ENCODE assay signal across 8 mouse cellular contexts in the genomic region with DNA sequence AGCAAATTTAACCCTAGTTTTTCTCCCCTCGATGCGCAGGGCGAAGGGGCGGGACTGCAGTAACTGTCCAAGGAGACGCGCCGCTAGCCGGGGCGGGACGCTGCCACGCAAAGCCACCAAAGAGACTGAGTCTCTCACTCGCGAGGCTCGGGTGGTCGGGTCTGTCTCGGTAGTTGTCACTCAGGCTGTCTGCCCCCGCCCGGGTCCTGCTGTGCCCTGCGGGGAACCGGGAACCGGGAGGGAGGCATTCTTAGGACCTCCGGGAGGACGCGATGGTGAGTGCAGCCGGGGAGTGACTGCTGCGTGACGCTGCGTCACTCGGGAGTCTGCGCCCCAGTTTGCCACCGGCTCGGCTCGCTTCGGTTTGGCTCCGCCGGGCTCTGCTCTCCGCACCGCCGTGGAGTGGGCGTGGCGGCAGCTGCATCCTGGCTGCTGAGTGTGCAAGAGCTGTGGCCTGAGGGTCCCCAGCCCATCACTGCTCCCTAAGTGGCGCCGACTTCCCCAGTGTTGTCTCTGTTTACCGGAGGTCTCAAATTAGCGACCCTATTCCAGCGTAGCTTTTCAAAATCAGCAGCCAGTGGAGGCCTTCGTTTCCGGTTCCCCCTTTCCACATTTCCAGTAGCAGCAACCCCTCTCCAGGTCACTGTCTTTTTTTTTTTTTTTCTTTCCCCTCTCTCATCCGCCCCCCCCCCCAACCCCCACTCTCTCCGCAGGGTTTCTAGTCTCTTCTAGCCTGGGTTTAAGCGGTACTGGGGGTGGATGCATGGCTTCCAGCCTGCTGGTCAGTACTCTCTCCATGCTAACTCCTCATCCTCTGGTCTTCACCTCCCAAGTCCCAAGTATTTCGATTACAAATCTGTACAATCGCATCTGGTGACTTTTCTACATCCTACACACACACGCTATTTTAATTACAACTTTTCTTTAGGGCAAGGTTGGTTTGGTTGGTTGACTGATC. TPM values are rescaled to one million over a fixed set of nuclear protein-coding genes. Genes with fewer than 3 reads are reported as not detected.
DNase-seq lines count a peak whose midpoint lies in the region; ATAC-seq and TF ChIP-seq lines count a peak whose summit lies in the region.

No protein-coding gene starts in this region.

- H3K27me3 ChIP-seq in intestine, embryonic 15.5 days (replicated peaks), result no peaks in the 10 kb centered on the region
- no peaks in the 10 kb centered on the region for H3K27me3 ChIP-seq in liver, adult 2 months (ENCODE audit: control insufficient read depth, insufficient read depth, low read length)

- H3K27ac ChIP-seq in intestine, embryonic 15.5 days, result no peak overlapping the region
- no peak overlapping the region for H3K27ac ChIP-seq in liver, adult 2 months (replicated peaks; ENCODE audit: insufficient read depth, low read depth, low read length)

- no peaks in the 10 kb centered on the region for H3K9me3 ChIP-seq in intestine, embryonic 15.5 days

- peak; percentile 39; the same call in 1 of the 2 replicates for ATAC-seq in intestine, embryonic 15.5 days
- peak; percentile 44; the same call in 1 of the 2 replicates for ATAC-seq in monocyte, adult 5-6 weeks (replicated peaks; ENCODE audit: insufficient number of reproducible peaks, low FRiP score, low TSS enrichment, poor library complexity, severe bottlenecking)

- no peak for TF ChIP-seq POLR2A in liver, adult 2 months (IDR thresholded peaks at IDR 0.05; ENCODE audit: extremely low read depth, insufficient read depth, low read length)

- peak overlapping the region; percentile 99 for H3K4me2 ChIP-seq in intestine, embryonic 15.5 days (replicated peaks)

- H3K4me3 ChIP-seq in intestine, embryonic 15.5 days (replicated peaks), result peak overlapping the region; percentile 59
- peak overlapping the region; percentile 73 for H3K4me3 ChIP-seq in liver, adult 2 months (ENCODE audit: insufficient read depth, low read depth, low read length)

- H3K9ac ChIP-seq in intestine, embryonic 15.5 days, result peak overlapping the region; percentile 65
- peak overlapping the region; percentile 76 for H3K9ac ChIP-seq in liver, adult 2 months (ENCODE audit: low read depth, low read length)

- no peak for TF ChIP-seq CTCF in liver, adult 2 months (IDR thresholded peaks at IDR 0.05; ENCODE audit: low read depth, low read length)

- WGBS in intestine, embryonic 15.5 days, result 3% methylated on average over 53 of the region's 54 CpGs
- 6% methylated on average over 53 of the region's 54 CpGs for WGBS in liver, adult 2 months

- H3K79me2 ChIP-seq in liver, adult 2 months (ENCODE audit: control insufficient read depth, insufficient read depth, low read length), result no peaks in the 10 kb centered on the region

- peak; percentile 22 to 34 for DNase-seq in lung, adult 18-20 months
- DNase-seq in lung, postnatal 25 days (ENCODE audit: low spot score), result no peak
- DNase-seq in cerebellum, postnatal 10 days, result peak; percentile 55 to 62
- peak; percentile 62 to 64 for DNase-seq in frontal cortex, postnatal 36 days (ENCODE audit: low spot score in 2 of 2)
- no peak for DNase-seq in liver, adult 2 months (ENCODE audit: extremely low read depth, low read depth, low spot score)
- peak; percentile 76 for DNase-seq in thymus, postnatal 0 days (ENCODE audit: low spot score)

- H3K4me1 ChIP-seq in intestine, embryonic 15.5 days (replicated peaks), result no peaks in the 10 kb centered on the region; the same call in 1 of the 2 replicates
- H3K4me1 ChIP-seq in liver, adult 2 months (ENCODE audit: control insufficient read depth, insufficient read depth, low read length), result peaks cover 5% of the 10 kb centered on the region

- no peaks in the 10 kb centered on the region for H3K36me3 ChIP-seq in intestine, embryonic 15.5 days
- H3K36me3 ChIP-seq in liver, adult 2 months (ENCODE audit: control insufficient read depth, insufficient read depth, low read length), result no peaks in the 10 kb centered on the region

RNA-seq across cellular contexts. Expression of gene Pigyl, which starts 8.3 kb away (rescaled TPM):
- 88.6 and 90.0 TPM in 2 replicates for polyA plus RNA-seq in intestine, embryonic 15.5 days (2015; fragmentation: Nextera tagmentation; extraction: Ambion mirVana)
- 21.6 and 23.0 TPM in 2 replicates for total RNA-seq in liver, adult 2 months (2014; rRNA removed)
- polyA plus RNA-seq in liver, adult 2 months (2012; rRNA removed), result 45.8 and 53.0 TPM in 2 replicates
- total RNA-seq in monocyte, adult 5-6 weeks (2017), result 11.5 to 20.1 TPM (median 15.5 TPM) in 3 replicates
- 105 and 111 TPM in 2 replicates for polyA plus RNA-seq in thymus, postnatal 0 days (2015; fragmentation: Nextera tagmentation; extraction: Ambion mirVana)

RNA-seq across cellular contexts. Expression of gene Zfp872, which starts 22.9 kb away (rescaled TPM):
- 0.29 and 0.90 TPM in 2 replicates for polyA plus RNA-seq in intestine, embryonic 15.5 days (2015; fragmentation: Nextera tagmentation; extraction: Ambion mirVana)
- 0.09 and 0.20 TPM in 2 replicates for total RNA-seq in liver, adult 2 months (2014; rRNA removed)
- polyA plus RNA-seq in liver, adult 2 months (2012; rRNA removed), result 0.07 TPM in 1 of 2 replicates, not detected in the other
- total RNA-seq in monocyte, adult 5-6 weeks (2017), result not detected in 3 replicates
- polyA plus RNA-seq in thymus, postnatal 0 days (2015; fragmentation: Nextera tagmentation; extraction: Ambion mirVana), result 0.27 and 0.61 TPM in 2 replicates

RNA-seq across cellular contexts. Expression of gene Acp5, which starts 29.5 kb away (rescaled TPM):
- 39.0 and 49.8 TPM in 2 replicates for polyA plus RNA-seq in intestine, embryonic 15.5 days (2015; fragmentation: Nextera tagmentation; extraction: Ambion mirVana)
- total RNA-seq in liver, adult 2 months (2014; rRNA removed), result 93.6 and 123 TPM in 2 replicates
- 200 and 211 TPM in 2 replicates for polyA plus RNA-seq in liver, adult 2 months (2012; rRNA removed)
- 24.2 to 38.4 TPM (median 30.8 TPM) in 3 replicates for total RNA-seq in monocyte, adult 5-6 weeks (2017)
- polyA plus RNA-seq in thymus, postnatal 0 days (2015; fragmentation: Nextera tagmentation; extraction: Ambion mirVana), result 135 TPM in 2 replicates

RNA-seq across cellular contexts. Expression of gene Elof1, which starts 48.0 kb away (rescaled TPM):
- 143 and 157 TPM in 2 replicates for polyA plus RNA-seq in intestine, embryonic 15.5 days (2015; fragmentation: Nextera tagmentation; extraction: Ambion mirVana)
- total RNA-seq in liver, adult 2 months (2014; rRNA removed), result 46.2 and 56.8 TPM in 2 replicates
- 106 and 108 TPM in 2 replicates for polyA plus RNA-seq in liver, adult 2 months (2012; rRNA removed)
- 22.0 to 30.4 TPM (median 24.7 TPM) in 3 replicates for total RNA-seq in monocyte, adult 5-6 weeks (2017)
- 174 and 178 TPM in 2 replicates for polyA plus RNA-seq in thymus, postnatal 0 days (2015; fragmentation: Nextera tagmentation; extraction: Ambion mirVana)

Comparison
In these comparisons a context has a peak if more than half of its experiments do, and no peak if none do; other contexts are left out.
1. DNase-seq: peak in lung, adult 18-20 months (2 of 2), cerebellum, postnatal 10 days (2 of 2), frontal cortex, postnatal 36 days (2 of 2) and thymus, postnatal 0 days (single experiment); none in lung, postnatal 25 days (single experiment) and liver, adult 2 months (single experiment).